Mouse (Mus musculus): Measurements from ENCODE around the gene Kdm4b.
A peak's percentile ranks its signal among the peaks of the same experiment; 100 is the strongest.

The Kdm4b gene

DNA sequence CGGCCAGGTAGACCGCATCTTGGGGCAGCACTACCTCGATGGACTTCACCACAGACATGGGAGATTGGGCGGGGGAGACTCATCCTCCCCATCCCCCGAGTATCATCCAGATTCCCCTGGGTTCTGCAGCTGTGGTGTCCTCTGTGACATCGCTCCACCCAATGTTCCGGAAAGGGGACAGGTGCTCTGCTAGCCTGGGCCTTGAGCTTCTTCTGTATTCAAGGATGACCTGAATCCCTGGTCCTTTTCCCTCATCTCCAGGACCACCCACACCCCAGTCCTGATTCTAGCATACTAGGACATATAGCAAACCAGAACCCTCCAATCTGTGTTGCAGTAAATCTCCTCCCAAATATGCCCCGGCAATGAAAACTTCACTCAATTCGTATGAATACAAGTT is 25.7 kb upstream of the Kdm4b start, which contains the start of gene Arrdc5:
TSS of gene Arrdc5 (minus strand) at position 101 of the 400 bp plus-strand sequence.
- DNase-seq (ENCODE audit: low read depth), result no peak

GRCm38 (mm10) chr17:56302363-56302996 is 23.4 kb upstream of the Kdm4b start:
- no peak for DNase-seq (ENCODE audit: low read depth)

- DNase-seq (ENCODE audit: low read depth), result peak; percentile 90
These were observed 22.6 kb upstream of the Kdm4b start, which contains the start of gene Uhrf1 for GRCm38 (mm10) chr17:56303160-56303846. TSS of gene Uhrf1 (plus strand) at chr17:56303321.

GRCm38 (mm10) chr17:56303847-56304586 is 21.8 kb upstream of the Kdm4b start:
- peak; percentile 99 for DNase-seq (ENCODE audit: low read depth)

DNA sequence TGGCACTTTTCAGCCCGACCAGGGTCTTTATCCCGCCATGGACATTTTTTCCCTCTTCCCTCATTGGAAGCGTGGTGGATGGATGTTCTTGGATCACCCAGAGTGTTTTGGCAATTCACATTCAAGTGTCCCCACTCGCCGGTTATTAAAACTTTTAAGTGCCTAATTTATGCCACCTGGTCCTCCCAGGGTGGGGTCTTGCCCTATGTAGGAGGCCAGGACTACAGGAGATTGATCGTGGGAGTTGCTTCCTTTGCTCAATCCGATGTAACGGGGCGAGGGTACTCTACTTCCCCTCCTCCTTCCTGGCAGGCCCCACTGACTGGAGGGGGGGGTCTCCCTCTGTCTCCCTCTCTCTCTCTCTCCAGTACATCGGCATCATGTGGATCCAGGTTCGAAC is 21.1 kb upstream of the Kdm4b start:
- no peak for DNase-seq (ENCODE audit: low read depth)

GRCm38 (mm10) chr17:56305156-56305555 is 20.7 kb upstream of the Kdm4b start:
- peak; percentile 20 for DNase-seq (ENCODE audit: low read depth)

GRCm38 (mm10) chr17:56305826-56306225 is 20.0 kb upstream of the Kdm4b start:
- DNase-seq (ENCODE audit: low read depth), result peak; percentile 33

DNA sequence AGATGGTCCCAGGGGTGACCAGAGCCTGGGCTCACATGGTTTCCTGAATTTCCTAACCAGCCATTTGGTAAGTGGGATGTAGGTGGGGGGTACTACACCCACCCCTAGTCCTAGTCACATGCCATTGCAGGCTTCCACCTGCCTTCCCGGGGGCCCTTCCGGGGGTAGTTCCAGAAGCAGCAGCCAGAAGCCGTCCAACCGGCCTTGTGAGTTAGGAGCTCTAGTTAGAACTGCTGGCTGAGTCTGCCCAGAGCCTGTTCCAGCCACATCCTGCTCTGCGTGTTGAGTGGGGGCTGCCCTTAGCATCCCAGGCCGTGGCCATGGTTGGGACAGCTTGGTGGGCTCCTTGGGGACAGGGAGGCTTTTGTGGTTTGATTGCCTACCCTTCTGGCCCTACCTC is 17.8 kb upstream of the Kdm4b start:
- DNase-seq (ENCODE audit: low read depth), result no peak

DNA sequence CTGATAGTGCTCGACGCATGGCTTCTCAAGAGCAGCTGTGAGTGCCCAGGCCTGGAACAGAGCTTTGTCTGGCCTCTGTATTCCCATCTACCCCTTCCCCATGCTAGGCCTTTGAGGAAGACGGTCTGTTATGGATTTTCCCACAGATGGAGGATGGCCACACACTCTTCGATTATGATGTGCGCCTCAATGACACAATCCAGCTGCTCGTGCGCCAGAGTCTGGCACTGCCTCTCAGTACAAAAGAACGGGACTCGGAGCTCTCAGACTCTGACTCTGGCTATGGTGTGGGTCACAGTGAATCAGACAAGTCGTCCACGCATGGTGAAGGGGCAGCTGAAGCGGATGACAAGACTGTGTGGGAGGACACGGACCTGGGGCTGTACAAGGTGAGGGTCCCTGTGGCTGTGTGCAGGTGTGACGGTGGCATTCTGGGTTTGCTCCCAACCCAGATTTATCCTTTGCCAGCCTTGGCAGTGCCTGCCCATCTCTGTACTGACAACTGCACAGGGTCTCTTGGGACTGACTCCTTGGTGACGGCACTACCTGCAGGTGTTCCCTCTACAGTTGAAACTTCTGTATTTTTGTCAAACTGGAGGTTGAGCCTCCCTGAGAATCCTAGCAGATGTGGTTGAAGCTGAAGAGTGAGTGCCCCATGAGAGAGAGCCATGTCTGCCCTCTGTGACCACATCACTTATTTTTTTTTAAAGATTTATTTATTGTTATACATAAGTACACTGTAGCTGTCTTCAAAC is 16.5 kb upstream of the Kdm4b start:
- no peak for DNase-seq (ENCODE audit: low read depth)

GRCm38 (mm10) chr17:56324419-56324818 is 1.4 kb upstream of the Kdm4b start:
- no peak for DNase-seq (ENCODE audit: low read depth)

DNA sequence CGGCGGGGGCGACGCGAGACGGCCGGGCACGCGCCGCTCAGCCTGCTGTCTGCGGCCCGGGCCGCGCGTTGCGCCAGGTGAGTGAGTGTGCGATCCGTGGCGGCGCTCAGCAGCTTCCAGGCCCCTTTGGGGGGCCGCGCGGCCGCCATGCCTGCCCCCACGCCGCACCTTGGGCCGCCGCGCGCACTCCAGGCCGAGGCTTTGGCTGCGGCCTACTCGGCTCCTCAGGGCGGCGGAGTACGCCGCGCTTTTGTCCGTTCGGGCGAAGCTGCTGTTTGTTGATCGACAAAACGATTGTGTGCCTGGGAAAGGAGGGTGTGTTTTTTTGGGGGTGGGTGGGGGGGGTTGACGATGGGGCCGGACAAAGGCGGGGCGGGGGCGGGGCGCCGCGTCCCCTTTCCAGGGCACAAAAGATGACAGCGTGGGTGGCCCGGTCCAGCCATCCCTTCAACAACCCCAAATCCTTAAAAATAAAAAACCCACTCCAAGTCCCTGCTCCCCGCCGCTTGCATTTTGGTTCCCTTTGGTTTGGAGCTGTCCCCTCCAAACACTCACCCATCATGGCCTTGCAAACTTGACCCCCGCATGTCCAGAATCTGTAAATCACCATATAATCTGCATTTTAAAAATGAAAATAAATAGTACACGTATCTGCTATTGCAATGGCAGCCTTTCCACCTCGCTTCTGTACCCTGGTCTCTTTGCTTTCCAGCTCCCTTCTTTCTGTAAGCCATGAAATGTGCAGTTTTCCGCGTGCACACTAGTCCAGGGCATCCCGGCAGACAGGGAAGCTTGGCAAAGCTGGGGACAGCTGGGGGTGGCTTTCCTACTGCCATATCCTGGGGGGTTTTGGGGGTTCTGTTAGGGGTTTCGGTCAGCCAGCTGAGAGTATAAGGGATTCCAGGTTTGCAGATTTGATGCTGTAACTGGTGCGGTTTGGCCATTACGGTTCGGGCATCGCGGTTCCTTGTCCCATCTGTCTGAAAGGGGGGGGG is 588 bp downstream of the Kdm4b start:
- DNase-seq (ENCODE audit: low read depth), result no peak

DNA sequence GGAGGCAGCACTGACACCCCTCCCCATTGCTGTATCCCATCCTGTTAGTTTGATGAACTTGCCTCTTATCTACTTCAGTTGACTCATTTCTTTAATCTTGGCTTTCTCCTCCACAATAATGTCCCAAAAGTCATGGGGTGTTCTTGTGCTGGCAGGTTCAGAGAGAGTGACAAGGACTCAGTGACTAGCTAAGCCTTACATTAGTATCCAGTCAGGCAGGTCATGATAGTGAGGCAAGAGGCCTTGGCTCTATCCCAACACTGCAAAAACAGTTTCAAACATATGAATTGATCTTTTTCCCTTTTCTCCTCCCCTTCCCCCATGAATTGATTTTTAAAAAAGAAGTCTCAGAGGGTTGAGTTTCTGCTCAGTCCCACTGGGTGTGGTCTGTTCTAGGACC is 3.4 kb downstream of the Kdm4b start:
- no peak for DNase-seq (ENCODE audit: low read depth)

- peak; percentile 49 for DNase-seq (ENCODE audit: low read depth)
These were observed 4.5 kb downstream of the Kdm4b start for GRCm38 (mm10) chr17:56330345-56330744.

GRCm38 (mm10) chr17:56331256-56331655 is 5.4 kb downstream of the Kdm4b start:
- no peak for DNase-seq (ENCODE audit: low read depth)

DNA sequence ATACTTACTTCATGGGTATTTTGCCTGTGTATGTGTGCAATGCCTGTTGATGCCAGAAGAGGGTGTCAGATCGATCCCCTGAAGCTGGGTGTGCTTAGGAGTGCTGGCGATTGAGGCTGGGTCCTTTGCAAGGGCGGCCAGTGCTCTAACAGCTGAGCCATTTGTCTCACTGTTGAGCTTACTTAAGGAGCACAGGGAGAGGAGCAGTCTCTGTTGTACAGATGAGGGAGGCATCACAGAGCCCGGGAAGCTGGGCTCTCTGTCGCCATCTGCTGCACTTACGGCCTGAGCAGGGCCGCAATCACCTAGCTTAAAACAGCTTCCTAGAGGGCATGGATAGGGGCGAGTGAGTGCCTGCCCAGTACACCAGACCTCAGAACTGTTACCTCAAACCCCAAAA is 7.1 kb downstream of the Kdm4b start:
- peak; percentile 34 for DNase-seq (ENCODE audit: low read depth)

GRCm38 (mm10) chr17:56337190-56337589 is 11.3 kb downstream of the Kdm4b start:
- peak; percentile 66 for DNase-seq (ENCODE audit: low read depth)

GRCm38 (mm10) chr17:56337791-56338190 is 11.9 kb downstream of the Kdm4b start:
- DNase-seq (ENCODE audit: low read depth), result no peak

DNA sequence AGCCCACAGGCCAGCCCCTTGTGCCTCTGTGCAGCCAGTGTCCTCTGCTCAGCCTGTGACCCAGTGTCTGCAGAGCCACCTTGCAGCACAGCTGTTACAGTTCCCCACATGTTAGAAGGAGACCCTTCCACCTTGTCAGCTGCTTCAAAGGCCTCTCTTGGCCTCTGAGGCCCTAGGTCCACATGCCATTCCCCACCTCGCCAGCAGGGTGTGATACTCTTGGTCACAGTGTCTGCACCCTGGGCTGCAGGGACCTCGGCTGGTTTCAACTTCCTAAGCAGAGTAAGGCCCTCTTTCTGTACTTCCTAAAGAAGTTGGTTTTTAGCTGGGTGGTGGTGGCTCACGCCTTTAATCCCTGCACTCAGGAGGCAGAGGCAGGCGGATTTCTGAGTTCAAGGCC is 13.0 kb downstream of the Kdm4b start:
- peak; percentile 63 for DNase-seq (ENCODE audit: low read depth)

DNA sequence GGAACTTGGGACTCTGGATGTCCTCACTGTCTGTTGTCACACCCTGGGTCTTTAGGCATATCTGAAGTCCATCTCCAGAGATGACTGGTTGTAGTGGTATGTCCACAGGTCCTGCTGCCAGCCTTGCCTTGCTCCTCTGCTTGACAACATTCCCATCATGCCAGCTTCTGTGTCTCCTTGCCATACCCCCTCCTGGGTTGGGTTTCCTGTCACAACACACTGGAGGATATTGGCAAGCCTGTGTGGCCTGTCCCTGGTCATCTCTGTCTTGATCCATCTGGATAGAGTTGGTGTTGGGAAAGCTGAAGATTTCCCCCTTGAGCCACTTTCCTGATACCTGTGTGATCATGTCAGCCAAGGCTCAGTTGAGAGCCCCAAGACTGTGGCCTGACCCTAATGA is 14.9 kb downstream of the Kdm4b start:
- DNase-seq (ENCODE audit: low read depth), result no peak

DNA sequence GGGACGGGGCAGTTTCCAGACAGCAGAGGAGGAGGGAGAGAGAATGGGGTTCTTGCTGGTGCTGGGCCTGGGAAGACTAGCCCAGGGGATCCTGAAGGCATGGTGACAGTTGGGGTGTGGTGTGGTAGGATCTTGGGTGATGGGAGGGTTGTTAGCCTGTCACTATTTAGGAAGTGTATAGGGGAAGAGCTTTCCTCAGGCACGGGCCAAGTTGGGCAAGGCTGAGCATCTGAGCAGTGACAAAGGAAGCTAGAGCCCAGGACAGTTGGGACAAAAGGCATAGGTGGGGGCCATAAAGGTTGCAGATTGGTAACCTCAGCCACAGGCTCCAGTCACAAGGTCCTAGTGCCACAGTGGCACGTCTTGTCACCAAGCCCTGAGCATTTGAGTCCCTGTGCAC is 17.6 kb downstream of the Kdm4b start:
- DNase-seq (ENCODE audit: low read depth), result no peak

- no peak for DNase-seq (ENCODE audit: low read depth)
These were observed 19.5 kb downstream of the Kdm4b start for GRCm38 (mm10) chr17:56345364-56345763.

Data from induced T-regulatory cell, adult 2 months (primary cell).